ENCODE assay signal across 9 mouse cellular contexts in the genomic region with DNA sequence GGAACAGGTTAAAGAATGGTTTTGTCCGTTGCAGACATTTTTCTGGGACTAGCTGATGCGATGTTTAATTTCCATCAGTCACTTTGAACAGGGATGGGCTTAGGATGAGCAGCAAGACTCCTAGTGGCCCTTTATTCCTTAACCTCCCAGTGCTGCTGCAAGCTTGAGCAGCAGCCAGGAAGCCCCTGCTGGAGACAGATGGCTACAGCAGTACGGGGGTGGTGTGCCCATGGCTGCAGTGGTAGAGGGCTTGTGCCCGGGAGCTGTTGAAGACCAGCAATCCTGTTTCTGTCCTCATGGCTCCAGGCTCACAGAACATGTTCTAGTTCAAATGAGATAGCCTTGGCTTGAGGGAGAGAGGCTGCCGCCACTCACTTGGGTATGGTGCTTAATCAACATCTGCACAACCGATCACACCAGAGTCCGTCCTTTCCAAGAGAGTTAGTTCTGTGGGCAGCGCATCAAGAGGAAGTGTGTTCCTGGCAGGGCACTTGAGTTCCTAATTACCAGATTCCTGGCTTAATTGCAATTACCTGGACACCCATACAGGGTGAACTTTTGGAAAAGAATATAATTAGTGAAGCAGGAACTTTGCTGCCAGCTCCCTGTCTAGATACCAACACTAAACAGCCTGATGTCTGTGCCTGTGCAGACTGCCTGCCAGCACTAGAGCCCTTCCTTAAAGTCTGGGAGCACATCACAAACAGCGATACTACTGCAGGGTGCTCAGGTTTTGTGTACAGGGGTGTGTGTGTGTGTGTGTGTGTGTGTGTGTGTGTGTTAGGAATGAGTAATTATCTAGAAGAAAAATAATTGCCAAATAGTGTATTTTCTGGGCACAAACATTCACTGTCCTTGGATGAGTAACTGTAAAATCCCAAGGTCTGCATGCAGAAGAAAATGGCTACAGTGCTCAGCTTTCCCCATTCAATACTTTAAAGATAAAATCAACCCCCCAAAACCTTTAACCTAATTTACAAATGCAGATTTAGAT.
DNase-seq lines count a peak whose midpoint lies in the region; ATAC-seq and TF ChIP-seq lines count a peak whose summit lies in the region.
"Had no signal": no experiment of that assay in that cellular context is flagged by ENCODE, and none has a peak within 500 bp of the region (broad histone marks: within the 10 kb centered on the region; RNA-seq: fewer than 3 reads in every experiment).

No protein-coding gene starts in this region.

- no peak overlapping the region for H3K4me3 ChIP-seq in heart, embryonic 12.5 days
- no peak overlapping the region for H3K4me3 ChIP-seq in lung, embryonic 14.5 days (ENCODE audit: low read depth, low read length)
- no peak overlapping the region for H3K4me3 ChIP-seq in lung, adult 2 months (replicated peaks; ENCODE audit: extremely low read depth, low read depth, low read length)

- DNase-seq in heart, adult 11 months: peak; percentile 92
- DNase-seq in lung, embryonic 14.5 days: peak; percentile 17
- DNase-seq in lung, adult 2 months: no peak
- peak; percentile 40 for DNase-seq in ZHBTc4 (ENCODE audit: low read depth, low spot score)
- no peak for DNase-seq in c-Kit-positive CD71-positive TER-119-positive erythroid progenitor cells, embryonic 14.5 days (ENCODE audit: low spot score)
- no peak for DNase-seq in urinary bladder, postnatal 10 days (ENCODE audit: low spot score)
- DNase-seq: layer of hippocampus, adult 9-11 months had no signal

- H3K9me3 ChIP-seq in heart, embryonic 12.5 days (replicated peaks): no peaks in the 10 kb centered on the region
- no peaks in the 10 kb centered on the region for H3K9me3 ChIP-seq in lung, embryonic 14.5 days (ENCODE audit: low read depth, low read length)

- no peak overlapping the region for H3K27ac ChIP-seq in heart, embryonic 12.5 days (ENCODE audit: poor library complexity, severe bottlenecking)
- no peak overlapping the region for H3K27ac ChIP-seq in lung, embryonic 14.5 days (ENCODE audit: low read depth)

- no peaks in the 10 kb centered on the region for H3K27me3 ChIP-seq in heart, embryonic 12.5 days (replicated peaks)
- H3K27me3 ChIP-seq in lung, embryonic 14.5 days (ENCODE audit: insufficient read depth, low read length): no peaks in the 10 kb centered on the region

- peak; percentile 49 for TF ChIP-seq CTCF in lung, embryonic 14.5 days (IDR thresholded peaks at IDR 0.05; ENCODE audit: low read depth)
- TF ChIP-seq CTCF in lung, adult 2 months (IDR thresholded peaks at IDR 0.05; ENCODE audit: insufficient read depth, low read length): no peak

- WGBS in heart, embryonic 12.5 days: 76% methylated on average over 9 of the region's 9 CpGs
- WGBS in lung, embryonic 14.5 days: 67% methylated on average over 9 of the region's 9 CpGs
- 69% methylated on average over 9 of the region's 9 CpGs for WGBS in lung, adult 2 months

- no peak for TF ChIP-seq POLR2A in lung, adult 2 months (IDR thresholded peaks at IDR 0.05; ENCODE audit: borderline replicate concordance, extremely low read depth, low read depth, low read length)

- no peak for ATAC-seq in heart, embryonic 12.5 days (ENCODE audit: insufficient number of reproducible peaks, low FRiP score)
- no peak for ATAC-seq in lung, embryonic 14.5 days (ENCODE audit: insufficient read depth)
- peak; percentile 61 for ATAC-seq in megakaryocyte progenitor cell, adult 5-6 weeks (replicated peaks; ENCODE audit: poor library complexity)

- no peak overlapping the region for H3K9ac ChIP-seq in heart, embryonic 12.5 days
- H3K9ac ChIP-seq in lung, embryonic 14.5 days: no peak overlapping the region

- H3K4me1 ChIP-seq in heart, embryonic 12.5 days (replicated peaks): peaks cover 42% of the 10 kb centered on the region
- H3K4me1 ChIP-seq in lung, embryonic 14.5 days (ENCODE audit: insufficient read depth): peaks cover 8% of the 10 kb centered on the region
- H3K4me1 ChIP-seq in lung, adult 2 months (ENCODE audit: control insufficient read depth, insufficient read depth, low read length): peaks cover 12% of the 10 kb centered on the region

- no peak overlapping the region for H3K4me2 ChIP-seq in heart, embryonic 12.5 days
- no peak overlapping the region for H3K4me2 ChIP-seq in lung, embryonic 14.5 days

- H3K36me3 ChIP-seq in heart, embryonic 12.5 days: no peaks in the 10 kb centered on the region
- no peaks in the 10 kb centered on the region for H3K36me3 ChIP-seq in lung, embryonic 14.5 days (ENCODE audit: insufficient read depth)

Comparison
In these comparisons a context has a peak if more than half of its experiments do, and no peak if none do; other contexts are left out.
1. DNase-seq: peak in heart, adult 11 months (single experiment), lung, embryonic 14.5 days (single experiment) and ZHBTc4 (single experiment); none in lung, adult 2 months (single experiment), c-Kit-positive CD71-positive TER-119-positive erythroid progenitor cells, embryonic 14.5 days (single experiment) and urinary bladder, postnatal 10 days (single experiment).